ENCODE assay signal across 8 mouse cellular contexts in the genomic region with DNA sequence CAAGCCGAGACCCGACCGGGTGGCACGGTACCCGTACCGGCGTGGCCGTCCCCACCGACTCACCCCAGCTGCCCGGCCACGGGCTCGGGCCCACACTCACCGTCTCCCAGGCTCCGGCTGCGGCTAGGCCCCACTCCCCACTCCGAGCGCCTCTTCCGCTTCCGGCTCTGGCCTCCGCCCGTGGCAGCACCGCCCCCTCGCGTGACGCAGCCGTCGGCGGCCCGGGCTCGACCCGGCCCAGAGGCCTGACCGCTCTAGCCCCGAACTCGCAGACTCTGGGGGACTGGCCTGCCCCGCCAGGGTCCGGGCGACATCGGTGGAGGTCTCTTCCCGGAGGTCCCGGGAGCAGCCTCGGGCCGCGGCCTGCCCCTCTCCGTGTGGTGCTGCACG. TPM values are rescaled to one million over a fixed set of nuclear protein-coding genes. Genes with fewer than 3 reads are reported as not detected.
DNase-seq lines count a peak whose midpoint lies in the region; ATAC-seq and TF ChIP-seq lines count a peak whose summit lies in the region.

No protein-coding gene starts in this region.

- no peaks in the 10 kb centered on the region for H3K27me3 ChIP-seq in embryonic facial prominence, embryonic 11.5 days (ENCODE audit: control insufficient read depth, insufficient read depth, low read length)
- no peaks in the 10 kb centered on the region for H3K27me3 ChIP-seq in limb, embryonic 11.5 days (ENCODE audit: control insufficient read depth, insufficient read depth, low read length)
- H3K27me3 ChIP-seq in midbrain, embryonic 13.5 days: no peaks in the 10 kb centered on the region
- H3K27me3 ChIP-seq in small intestine, adult 2 months (ENCODE audit: control insufficient read depth, insufficient read depth, low read length): no peaks in the 10 kb centered on the region

- TF ChIP-seq CTCF in small intestine, adult 2 months (IDR thresholded peaks at IDR 0.05; ENCODE audit: extremely low read depth, insufficient read length, insufficient replicate concordance, low read depth, low read length): no peak

- peak; percentile 93 for DNase-seq in 3134 (ENCODE audit: extremely low read depth, insufficient read length, low spot score)
- peak; percentile 97 for DNase-seq in adrenal gland, postnatal 25 days
- peak; percentile 95 for DNase-seq in embryonic facial prominence, embryonic 11.5 days (ENCODE audit: low spot score)
- peak; percentile 100 for DNase-seq in heart, adult 11 months
- DNase-seq in kidney, adult 11 months: peak; percentile 92
- DNase-seq in limb, embryonic 11.5 days (ENCODE audit: low spot score): peak; percentile 96

- peak; percentile 66; the same call in 1 of the 2 replicates for TF ChIP-seq POLR2A in small intestine, adult 2 months (IDR thresholded peaks at IDR 0.05; ENCODE audit: low read depth, low read length)

- peaks cover 3% of the 10 kb centered on the region; the same call in 1 of the 2 replicates for H3K36me3 ChIP-seq in embryonic facial prominence, embryonic 11.5 days (replicated peaks; ENCODE audit: control insufficient read depth, insufficient read depth, low read depth, low read length)
- peaks cover 6% of the 10 kb centered on the region; the same call in 1 of the 2 replicates for H3K36me3 ChIP-seq in limb, embryonic 11.5 days (ENCODE audit: control insufficient read depth, insufficient read depth, low read length)
- peaks cover 20% of the 10 kb centered on the region for H3K36me3 ChIP-seq in midbrain, embryonic 13.5 days
- H3K36me3 ChIP-seq in small intestine, adult 2 months (ENCODE audit: control insufficient read depth, insufficient read depth, low read length): peaks cover 18% of the 10 kb centered on the region

- ATAC-seq in embryonic facial prominence, embryonic 11.5 days (replicated peaks; ENCODE audit: insufficient number of reproducible peaks, low FRiP score, low TSS enrichment, low read depth): peak; percentile 94
- ATAC-seq in limb, embryonic 11.5 days (ENCODE audit: insufficient number of reproducible peaks, low FRiP score, low TSS enrichment, low read depth): peak; percentile 89
- ATAC-seq in midbrain, embryonic 13.5 days: peak; percentile 94

- H3K27ac ChIP-seq in embryonic facial prominence, embryonic 11.5 days (replicated peaks; ENCODE audit: low read depth, low read length): peak overlapping the region; percentile 97
- H3K27ac ChIP-seq in limb, embryonic 11.5 days (replicated peaks; ENCODE audit: low read depth, low read length): peak overlapping the region; percentile 96
- H3K27ac ChIP-seq in midbrain, embryonic 13.5 days: peak overlapping the region; percentile 100
- peak overlapping the region; percentile 97 for H3K27ac ChIP-seq in small intestine, adult 2 months (ENCODE audit: insufficient read depth, low read depth, low read length)

- H3K4me2 ChIP-seq in embryonic facial prominence, embryonic 11.5 days (ENCODE audit: low read depth, low read length): peak overlapping the region; percentile 98
- H3K4me2 ChIP-seq in limb, embryonic 11.5 days (ENCODE audit: low read depth, severe bottlenecking): peak overlapping the region; percentile 97
- H3K4me2 ChIP-seq in midbrain, embryonic 13.5 days (replicated peaks): peak overlapping the region; percentile 98

- peak overlapping the region; percentile 93 for H3K4me3 ChIP-seq in embryonic facial prominence, embryonic 11.5 days (ENCODE audit: low read depth, low read length)
- H3K4me3 ChIP-seq in limb, embryonic 11.5 days (ENCODE audit: low read depth, low read length): peak overlapping the region; percentile 93
- H3K4me3 ChIP-seq in midbrain, embryonic 13.5 days (replicated peaks): peak overlapping the region; percentile 93
- H3K4me3 ChIP-seq in small intestine, adult 2 months (ENCODE audit: low read depth, low read length): peak overlapping the region; percentile 88

- peak overlapping the region; percentile 98 for H3K9ac ChIP-seq in embryonic facial prominence, embryonic 11.5 days (replicated peaks; ENCODE audit: low read length)
- peak overlapping the region; percentile 90 for H3K9ac ChIP-seq in limb, embryonic 11.5 days (ENCODE audit: low read length)
- H3K9ac ChIP-seq in midbrain, embryonic 13.5 days (replicated peaks): peak overlapping the region; percentile 95

- no peaks in the 10 kb centered on the region for H3K9me3 ChIP-seq in embryonic facial prominence, embryonic 11.5 days (replicated peaks; ENCODE audit: control insufficient read depth, low read length)
- no peaks in the 10 kb centered on the region for H3K9me3 ChIP-seq in limb, embryonic 11.5 days (ENCODE audit: control insufficient read depth, low read length)
- no peaks in the 10 kb centered on the region for H3K9me3 ChIP-seq in midbrain, embryonic 13.5 days

- H3K4me1 ChIP-seq in embryonic facial prominence, embryonic 11.5 days (ENCODE audit: control insufficient read depth, insufficient read depth, low read length): peaks cover 6% of the 10 kb centered on the region
- H3K4me1 ChIP-seq in limb, embryonic 11.5 days (ENCODE audit: control insufficient read depth, insufficient read depth, low read length): peaks cover 21% of the 10 kb centered on the region
- peaks cover 40% of the 10 kb centered on the region for H3K4me1 ChIP-seq in midbrain, embryonic 13.5 days (replicated peaks)
- H3K4me1 ChIP-seq in small intestine, adult 2 months (ENCODE audit: control insufficient read depth, insufficient read depth, insufficient read length, low read length): peaks cover 19% of the 10 kb centered on the region

- 0% methylated on average over 37 of the region's 45 CpGs for WGBS in embryonic facial prominence, embryonic 11.5 days
- WGBS in limb, embryonic 11.5 days: under 1% methylated on average over 45 of the region's 45 CpGs
- 1% methylated on average over 30 of the region's 45 CpGs for WGBS in midbrain, embryonic 13.5 days
- under 1% methylated on average over 44 of the region's 45 CpGs for WGBS in small intestine, adult 2 months

RNA-seq across cellular contexts. Expression of a gene that starts 0.7 kb away (rescaled TPM):
- total RNA-seq in adrenal gland, postnatal 25 days (2021): 71.1 and 91.1 TPM in 2 replicates
- 70.0 and 79.3 TPM in 2 replicates for polyA plus RNA-seq in embryonic facial prominence, embryonic 11.5 days (2014; fragmentation: Nextera tagmentation; extraction: Ambion mirVana)
- polyA plus RNA-seq in limb, embryonic 11.5 days (2014; fragmentation: Nextera tagmentation; extraction: Ambion mirVana): 69.4 and 72.2 TPM in 2 replicates
- polyA plus RNA-seq in midbrain, embryonic 13.5 days (2015; fragmentation: Nextera tagmentation; extraction: Ambion mirVana): 80.0 and 84.9 TPM in 2 replicates
- polyA plus RNA-seq in small intestine, adult 2 months (2012; rRNA removed): 30.7 and 66.1 TPM in 2 replicates

RNA-seq across cellular contexts. Expression of a gene that starts 56.6 kb away (rescaled TPM):
- total RNA-seq in adrenal gland, postnatal 25 days (2021): 10.5 and 11.2 TPM in 2 replicates
- polyA plus RNA-seq in embryonic facial prominence, embryonic 11.5 days (2014; fragmentation: Nextera tagmentation; extraction: Ambion mirVana): 28.1 and 29.1 TPM in 2 replicates
- polyA plus RNA-seq in limb, embryonic 11.5 days (2014; fragmentation: Nextera tagmentation; extraction: Ambion mirVana): 29.2 and 31.7 TPM in 2 replicates
- 38.1 and 40.1 TPM in 2 replicates for polyA plus RNA-seq in midbrain, embryonic 13.5 days (2015; fragmentation: Nextera tagmentation; extraction: Ambion mirVana)
- polyA plus RNA-seq in small intestine, adult 2 months (2012; rRNA removed): 3.7 and 8.0 TPM in 2 replicates

Comparison
In these comparisons a context has a peak if more than half of its experiments do, and no peak if none do; other contexts are left out.
1. Peak in every context shown above with its lines: DNase-seq, ATAC-seq, H3K4me3 ChIP-seq and H3K27ac ChIP-seq.